Mouse (Mus musculus): Measurements from ENCODE around the gene Timm23.
A peak's percentile ranks its signal among the peaks of the same experiment; 100 is the strongest.
"Not testable (repeated sequence)": the region's sequence is repeated elsewhere in the genome, so short reads cannot be mapped to it uniquely, and the experiment has no call there.

Timm23 gene

DNA sequence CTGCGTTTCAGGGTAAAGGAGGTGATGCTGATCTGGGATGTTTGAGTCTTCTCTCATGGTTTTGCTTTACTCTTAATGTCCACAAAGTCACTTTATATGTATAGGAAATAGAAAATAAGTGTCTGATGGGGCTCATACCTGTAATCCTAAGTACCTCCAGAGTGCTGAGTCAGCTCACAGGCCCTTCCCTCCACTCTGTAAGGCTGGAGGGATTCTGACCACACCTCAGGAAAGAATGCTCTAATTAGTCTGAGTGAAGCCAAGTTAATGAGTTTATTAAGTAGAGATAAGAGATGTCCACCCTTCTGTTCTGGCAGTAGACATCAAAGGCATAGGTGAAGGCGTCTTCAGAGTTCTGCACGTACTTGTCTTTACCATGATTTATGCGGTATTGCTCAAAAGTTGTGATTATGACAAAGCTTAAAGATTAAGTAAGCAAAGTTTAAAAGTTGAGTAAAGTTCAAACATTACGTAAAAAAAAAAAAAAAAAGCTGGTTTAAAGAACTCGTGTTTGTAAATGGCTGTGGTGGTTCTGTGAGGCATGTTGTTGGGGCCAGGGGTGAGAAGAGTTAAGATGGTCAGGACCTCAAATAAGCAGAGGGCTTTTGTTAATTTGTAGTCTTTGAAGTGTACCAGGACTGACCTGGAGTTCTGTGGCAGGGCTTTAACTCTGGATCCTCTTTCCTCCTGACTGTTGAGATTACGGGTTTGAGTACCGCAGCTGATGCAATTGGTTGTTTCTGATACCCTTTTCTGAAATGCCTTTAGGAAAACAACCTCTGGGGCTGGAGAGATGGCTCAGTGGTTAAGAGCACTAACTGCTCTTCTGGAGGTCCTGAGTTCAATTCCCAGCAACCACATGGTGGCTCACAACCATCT is 37.3 kb downstream of the Timm23 start:
- no peak for DNase-seq (ENCODE audit: low spot score)

DNA sequence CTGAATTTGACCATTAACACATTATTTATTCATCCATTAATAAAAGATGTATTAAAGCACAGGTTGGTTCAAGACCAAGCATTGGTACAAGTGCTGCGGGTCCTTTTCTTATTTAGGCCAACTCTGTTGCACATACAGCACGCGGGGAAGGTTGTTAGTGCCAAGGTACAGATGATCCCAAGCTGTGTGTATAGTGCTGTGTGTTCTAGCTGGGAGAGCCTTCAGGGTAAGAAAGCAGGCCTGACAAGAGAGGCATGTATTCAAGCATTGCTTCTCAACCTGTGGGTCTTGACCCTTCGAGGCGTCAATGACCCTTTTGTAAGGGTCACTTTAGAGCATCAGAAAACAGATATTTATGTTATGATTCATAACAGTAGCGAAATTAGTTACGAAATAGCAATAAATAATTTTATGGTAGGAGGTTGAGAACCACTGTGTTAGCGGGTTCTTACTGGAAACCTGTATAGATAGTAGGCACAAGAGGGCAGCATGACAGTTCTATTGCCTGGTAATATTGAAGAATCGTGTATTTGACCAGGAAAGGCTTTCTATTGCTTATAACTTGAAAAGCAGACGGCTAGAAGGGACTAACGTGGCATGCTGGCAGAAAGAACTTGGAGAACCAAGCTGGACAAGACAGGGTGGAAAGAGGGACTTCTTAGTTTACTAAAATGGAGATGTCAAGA is 38.4 kb downstream of the Timm23 start:
- DNase-seq (ENCODE audit: low spot score) = no peak

- DNase-seq (ENCODE audit: low spot score) = no peak
These were observed 39.5 kb downstream of the Timm23 start for GRCm38 (mm10) chr14:32162231-32162630.

GRCm38 (mm10) chr14:32161090-32161885 is 40.4 kb downstream of the Timm23 start:
- DNase-seq (ENCODE audit: low spot score) = no peak

- no peak for DNase-seq (ENCODE audit: low spot score)
These were observed 41.1 kb downstream of the Timm23 start for GRCm38 (mm10) chr14:32160563-32160962.

DNA sequence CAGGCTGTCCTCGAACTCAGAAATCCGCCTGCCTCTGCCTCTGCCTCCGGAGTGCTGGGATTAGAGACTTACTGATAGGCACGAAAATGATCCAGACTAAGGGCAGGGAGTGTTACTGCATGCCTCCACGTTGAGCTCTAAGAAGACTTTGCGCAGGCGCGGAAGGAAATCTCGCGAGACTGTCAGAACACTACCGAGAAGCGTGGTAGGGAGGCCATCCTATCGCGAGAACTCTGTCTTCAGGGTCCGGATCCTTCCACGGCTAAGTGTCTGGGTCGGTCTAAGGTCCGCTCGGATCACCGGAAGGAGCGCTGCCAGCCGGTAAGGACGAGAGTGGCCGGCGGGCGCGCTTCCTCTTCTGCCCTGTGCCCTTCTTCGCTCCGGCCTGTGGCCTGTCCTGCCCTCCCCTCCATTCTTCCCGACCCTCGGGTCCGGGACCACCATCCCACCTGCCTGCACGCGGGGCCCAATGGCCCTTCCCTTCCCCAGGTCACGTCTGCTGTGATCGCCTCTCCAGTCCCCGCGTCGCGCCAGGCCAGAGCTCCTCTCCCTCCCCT is 41.9 kb downstream of the Timm23 start, which contains the start of gene Ncoa4:
Gene Ncoa4, plus strand, starts transcription at position 176 of the 557 bp plus-strand sequence.
- peak; percentile 99 for DNase-seq (ENCODE audit: low spot score)

- no peak for DNase-seq (ENCODE audit: low spot score)
These were observed 42.5 kb downstream of the Timm23 start for GRCm38 (mm10) chr14:32159150-32159670.

DNA sequence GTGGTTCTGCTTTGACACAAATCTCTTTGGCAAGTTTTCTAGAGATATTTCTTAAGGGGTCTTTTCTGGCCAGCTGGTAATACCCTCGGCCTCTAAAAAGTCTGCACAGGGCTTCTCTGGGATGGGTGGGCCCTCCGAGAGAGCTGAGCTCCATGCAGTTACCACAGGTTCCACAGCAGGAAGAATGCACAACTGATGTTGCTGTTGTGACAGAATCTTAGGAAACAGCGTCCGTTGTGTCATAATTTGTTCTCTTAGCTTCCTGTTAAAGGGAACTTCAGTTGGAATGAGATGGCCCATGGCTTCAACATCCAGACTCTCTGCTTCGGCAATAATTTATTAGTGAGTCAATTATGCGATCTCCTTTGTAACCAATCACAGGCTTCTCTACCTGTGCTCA is 46.9 kb downstream of the Timm23 start:
- DNase-seq (ENCODE audit: low spot score) = no peak

- DNase-seq (ENCODE audit: low spot score) = no peak
These were observed 48.5 kb downstream of the Timm23 start for GRCm38 (mm10) chr14:32153156-32153555.

DNA sequence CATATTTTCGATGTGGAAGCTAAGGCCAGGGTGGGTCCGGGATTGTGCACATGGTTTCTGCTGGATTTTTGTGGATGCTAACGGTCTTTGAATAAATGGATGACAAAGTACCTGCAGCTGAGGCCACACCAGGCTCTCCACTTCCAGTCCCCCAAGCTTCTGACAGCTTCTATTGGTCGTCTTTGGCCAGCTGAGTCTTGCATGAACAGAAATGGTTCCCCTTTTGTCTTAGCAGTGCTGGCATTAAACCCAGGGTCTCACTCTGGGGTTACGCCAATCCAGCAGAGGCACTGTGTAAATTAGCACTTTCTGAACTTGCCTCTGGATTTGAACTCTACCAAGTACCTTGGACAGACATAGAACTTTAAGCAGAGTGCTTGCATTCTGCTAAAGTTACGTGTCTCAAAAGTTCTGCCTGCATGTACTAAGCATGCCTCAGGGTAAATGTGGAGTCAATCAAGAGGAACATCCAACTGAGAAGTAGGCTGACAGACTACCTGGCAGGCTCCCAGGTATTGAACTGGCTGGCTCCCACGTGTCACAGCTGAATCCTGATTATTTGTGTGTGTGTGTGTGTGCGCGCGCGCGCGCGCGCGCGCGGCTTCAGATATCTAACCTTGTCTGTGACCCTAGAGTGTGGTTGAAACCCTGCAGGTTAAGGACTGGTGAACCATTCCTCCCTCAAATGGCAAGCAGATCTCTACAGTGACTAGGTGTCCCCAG is 49.3 kb downstream of the Timm23 start:
- DNase-seq (ENCODE audit: low spot score) = no peak

DNA sequence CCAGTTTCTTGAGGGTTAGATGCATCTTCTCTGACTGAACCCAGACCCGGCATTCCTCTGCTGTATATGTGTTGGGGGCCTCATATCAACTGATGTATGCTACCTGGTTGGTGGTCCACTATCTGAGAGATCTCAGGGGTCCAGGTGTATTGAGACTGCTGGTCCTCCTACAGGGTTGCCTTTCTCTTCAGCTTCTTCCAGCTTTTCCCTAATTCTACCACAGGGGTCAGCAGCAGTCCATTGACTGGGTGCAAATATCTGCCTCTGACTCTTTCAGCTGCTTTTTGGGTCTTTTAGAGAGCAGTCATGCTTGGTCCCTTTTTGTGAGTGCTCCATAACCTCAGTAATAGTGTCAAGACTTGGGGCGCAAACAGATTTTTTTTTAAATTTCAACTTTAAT is 50.8 kb downstream of the Timm23 start:
- DNase-seq (ENCODE audit: low spot score) = no peak

- no peak for DNase-seq (ENCODE audit: low spot score)
These were observed 55.1 kb downstream of the Timm23 start for GRCm38 (mm10) chr14:32146578-32146977.

DNA sequence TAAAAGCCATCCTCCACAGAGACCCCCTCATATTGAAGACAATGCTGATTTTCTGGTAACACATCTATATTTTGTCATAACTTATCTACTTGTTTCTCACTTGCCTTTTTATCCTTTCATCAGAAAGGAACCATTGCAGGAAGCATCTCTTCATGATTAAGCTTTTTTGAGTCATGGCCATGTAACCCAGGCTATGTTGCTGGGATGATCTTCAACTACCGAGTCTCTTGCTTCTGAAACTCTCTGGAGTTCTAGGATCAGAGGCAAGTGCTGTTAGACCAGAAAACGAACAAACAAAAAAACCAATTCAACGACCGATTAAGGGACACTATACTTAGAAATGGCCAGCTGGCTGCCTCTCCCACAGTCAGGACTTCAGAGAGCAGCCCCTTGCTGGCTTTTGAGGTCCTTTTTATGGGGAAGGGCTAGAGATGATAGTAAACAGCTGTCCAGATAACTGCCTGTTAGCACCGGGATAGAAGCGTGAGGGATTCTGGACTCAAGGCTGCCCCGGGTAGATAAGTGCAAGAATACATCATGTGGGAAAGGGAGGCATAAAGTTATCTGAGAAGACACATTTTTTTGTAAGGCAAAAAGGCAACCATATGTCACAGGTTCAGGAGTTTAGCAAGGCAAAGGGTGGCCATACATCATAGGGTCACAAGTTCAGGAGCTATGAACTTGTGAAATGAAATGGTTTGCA is 55.7 kb downstream of the Timm23 start:
- DNase-seq (ENCODE audit: low spot score) = no peak

GRCm38 (mm10) chr14:32145401-32145800 is 56.3 kb downstream of the Timm23 start:
- DNase-seq (ENCODE audit: low spot score) = no peak

GRCm38 (mm10) chr14:32144734-32145133 is 57.0 kb downstream of the Timm23 start:
- no peak for DNase-seq (ENCODE audit: low spot score)

GRCm38 (mm10) chr14:32141723-32142122 is 60.0 kb downstream of the Timm23 start, which contains the start of gene Msmb:
Gene Msmb, plus strand, starts transcription at chr14:32142023.
- DNase-seq (ENCODE audit: low spot score) = no peak

DNA sequence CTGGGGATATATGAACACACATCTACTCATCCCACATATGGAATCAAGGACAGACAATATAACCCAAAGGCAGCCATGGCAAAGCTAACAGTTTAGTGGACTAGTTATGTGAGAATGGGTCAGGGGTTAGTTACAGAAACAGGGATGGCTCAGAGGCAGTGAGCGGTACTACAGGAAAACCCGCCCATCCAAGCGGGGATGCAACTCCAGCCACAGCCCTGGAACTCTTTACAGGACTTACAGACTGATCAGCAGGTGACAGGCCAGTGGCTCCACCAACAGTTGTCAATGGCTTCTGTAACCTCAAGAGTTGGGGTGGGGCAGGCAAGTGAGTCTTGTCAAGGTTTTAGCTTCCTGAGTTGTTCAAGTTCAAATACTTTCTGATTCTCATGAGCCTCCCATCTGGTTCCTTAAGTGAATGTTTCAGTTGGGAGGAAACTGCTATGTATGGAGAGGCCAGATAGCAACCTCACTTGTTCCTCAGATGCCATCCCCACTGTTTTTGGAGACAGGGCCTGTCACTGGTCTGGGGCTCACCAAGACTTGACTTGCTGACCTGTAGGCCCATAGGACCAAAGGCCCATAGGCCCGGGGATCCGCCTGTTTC is 61.2 kb downstream of the Timm23 start:
- DNase-seq (ENCODE audit: low spot score) = no peak

GRCm38 (mm10) chr14:32136467-32136866 is 65.2 kb downstream of the Timm23 start:
- not testable (repeated sequence) for DNase-seq (ENCODE audit: low spot score)

DNA sequence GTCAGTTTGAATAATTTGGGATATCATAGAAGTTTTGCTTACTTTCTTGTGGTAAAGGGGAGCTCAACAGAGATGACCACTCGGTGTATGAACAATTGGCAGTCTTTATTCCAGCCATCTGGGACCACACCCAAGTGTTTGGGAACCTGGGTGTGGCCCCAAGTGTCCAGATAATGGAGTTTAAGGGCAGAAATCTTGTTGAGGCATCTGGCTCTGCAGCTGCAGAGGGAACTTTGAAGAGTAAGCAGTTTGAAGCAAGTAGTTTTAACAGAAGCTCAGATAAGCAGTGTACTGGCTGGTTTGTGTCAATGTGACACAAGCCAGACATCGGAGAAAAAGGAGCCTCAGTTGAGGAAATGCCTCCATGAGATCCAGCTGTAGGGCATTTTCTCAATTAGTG is 67.4 kb downstream of the Timm23 start:
- no peak for DNase-seq (ENCODE audit: low spot score)

GRCm38 (mm10) chr14:32131836-32132235 is 69.9 kb downstream of the Timm23 start:
- no peak for DNase-seq (ENCODE audit: low spot score)

Data from layer of hippocampus, adult 9-10 months (tissue).